Mouse (Mus musculus): ENCODE data around the gene Elovl6. TPM values are rescaled to one million over a fixed set of nuclear protein-coding genes. Genes with fewer than 3 reads are reported as not detected.

Gene Elovl6
- polyA plus RNA-seq, 1 experiment from 2014 or later = 14.0 TPM

- Histone ChIP-seq H3K9ac (no peak overlapping the region), H3K27ac (no peak overlapping the region), H3K36me3 (no peaks in the 10 kb centered on the region), H3K27me3 (peaks cover 36% of the 10 kb centered on the region), H3K4me3 (no peak overlapping the region), H3K4me1 (peaks cover 4% of the 10 kb centered on the region; the same call in 1 of the 2 replicates), H3K9me3 (no peaks in the 10 kb centered on the region), H3K4me2 (no peak overlapping the region)
- 77% methylated on average over 2 of the region's 2 CpGs for WGBS
- ATAC-seq (ENCODE audit: borderline replicate concordance, extremely low read depth, low FRiP score, low TSS enrichment) = no peak
Measured at GRCm38 (mm10) chr3:129614216-129614615, 82.1 kb downstream of the Elovl6 start.

- Histone ChIP-seq H3K9ac (no peak overlapping the region), H3K27me3 (peaks cover 46% of the 10 kb centered on the region), H3K9me3 (no peaks in the 10 kb centered on the region), H3K36me3 (no peaks in the 10 kb centered on the region), H3K4me2 (no peak overlapping the region), H3K27ac (no peak overlapping the region), H3K4me3 (no peak overlapping the region), H3K4me1 (peaks cover 11% of the 10 kb centered on the region)
- 68% methylated on average over 11 of the region's 11 CpGs for WGBS
- no peak for ATAC-seq (ENCODE audit: borderline replicate concordance, extremely low read depth, low FRiP score, low TSS enrichment)
Measured at GRCm38 (mm10) chr3:129617450-129617849, 85.3 kb downstream of the Elovl6 start.

GRCm38 (mm10) chr3:129619194-129619775, 87.1 kb downstream of the Elovl6 start:
- Histone ChIP-seq H3K9me3 (no peaks in the 10 kb centered on the region), H3K4me2 (no peak overlapping the region), H3K4me1 (peaks cover 10% of the 10 kb centered on the region; the same call in 1 of the 2 replicates), H3K36me3 (no peaks in the 10 kb centered on the region), H3K27ac (no peak overlapping the region), H3K27me3 (peaks cover 53% of the 10 kb centered on the region), H3K4me3 (no peak overlapping the region), H3K9ac (no peak overlapping the region)
- WGBS = 53% methylated on average over 16 of the region's 16 CpGs
- ATAC-seq (ENCODE audit: borderline replicate concordance, extremely low read depth, low FRiP score, low TSS enrichment) = no peak

GRCm38 (mm10) chr3:129620802-129621201, 88.6 kb downstream of the Elovl6 start:
- H3K4me1 ChIP-seq = peaks cover 10% of the 10 kb centered on the region; the same call in 1 of the 2 replicates
- no peak for ATAC-seq (ENCODE audit: borderline replicate concordance, extremely low read depth, low FRiP score, low TSS enrichment)
- no peak overlapping the region for H3K4me2 ChIP-seq
- peaks cover 63% of the 10 kb centered on the region for H3K27me3 ChIP-seq
- 54% methylated on average over 3 of the region's 3 CpGs for WGBS
- H3K27ac ChIP-seq = no peak overlapping the region
- H3K9ac ChIP-seq = no peak overlapping the region
- H3K4me3 ChIP-seq = no peak overlapping the region
- no peaks in the 10 kb centered on the region for H3K9me3 ChIP-seq
- no peaks in the 10 kb centered on the region for H3K36me3 ChIP-seq

GRCm38 (mm10) chr3:129621255-129621654, 89.1 kb downstream of the Elovl6 start:
- H3K27ac ChIP-seq = no peak overlapping the region
- no peaks in the 10 kb centered on the region for H3K36me3 ChIP-seq
- H3K9me3 ChIP-seq = no peaks in the 10 kb centered on the region
- no peak overlapping the region for H3K4me2 ChIP-seq
- H3K4me1 ChIP-seq = peaks cover 10% of the 10 kb centered on the region; the same call in 1 of the 2 replicates
- 36% methylated on average over 5 of the region's 5 CpGs for whole genome bisulfite sequencing
- peaks cover 65% of the 10 kb centered on the region for H3K27me3 ChIP-seq
- no peak for ATAC-seq (ENCODE audit: borderline replicate concordance, extremely low read depth, low FRiP score, low TSS enrichment)
- H3K4me3 ChIP-seq = no peak overlapping the region
- no peak overlapping the region for H3K9ac ChIP-seq

- peaks cover 65% of the 10 kb centered on the region for H3K27me3 ChIP-seq
- no peak overlapping the region for H3K27ac ChIP-seq
- H3K4me3 ChIP-seq = no peak overlapping the region
- H3K9me3 ChIP-seq = no peaks in the 10 kb centered on the region
- H3K36me3 ChIP-seq = no peaks in the 10 kb centered on the region
- H3K9ac ChIP-seq = no peak overlapping the region
- ATAC-seq (ENCODE audit: borderline replicate concordance, extremely low read depth, low FRiP score, low TSS enrichment) = no peak
- H3K4me2 ChIP-seq = no peak overlapping the region
- H3K4me1 ChIP-seq = peaks cover 10% of the 10 kb centered on the region; the same call in 1 of the 2 replicates
- WGBS = 72% methylated on average over 9 of the region's 9 CpGs
Measured at GRCm38 (mm10) chr3:129622120-129622519, 90.0 kb downstream of the Elovl6 start.

GRCm38 (mm10) chr3:129622705-129623104, 90.5 kb downstream of the Elovl6 start:
- Histone ChIP-seq H3K9ac (no peak overlapping the region), H3K4me2 (no peak overlapping the region), H3K4me1 (peaks cover 10% of the 10 kb centered on the region; the same call in 1 of the 2 replicates), H3K9me3 (no peaks in the 10 kb centered on the region), H3K27ac (no peak overlapping the region), H3K36me3 (no peaks in the 10 kb centered on the region), H3K4me3 (no peak overlapping the region), H3K27me3 (peaks cover 68% of the 10 kb centered on the region)
- no peak for ATAC-seq (ENCODE audit: borderline replicate concordance, extremely low read depth, low FRiP score, low TSS enrichment)
- 89% methylated on average over 5 of the region's 5 CpGs for WGBS

- no peak overlapping the region for H3K4me3 ChIP-seq
- H3K4me1 ChIP-seq = peaks cover 10% of the 10 kb centered on the region; the same call in 1 of the 2 replicates
- peaks cover 59% of the 10 kb centered on the region for H3K27me3 ChIP-seq
- no peak overlapping the region for H3K9ac ChIP-seq
- no peaks in the 10 kb centered on the region for H3K36me3 ChIP-seq
- WGBS = 90% methylated on average over 10 of the region's 10 CpGs
- H3K4me2 ChIP-seq = no peak overlapping the region
- no peak overlapping the region for H3K27ac ChIP-seq
- no peaks in the 10 kb centered on the region for H3K9me3 ChIP-seq
- no peak for ATAC-seq (ENCODE audit: borderline replicate concordance, extremely low read depth, low FRiP score, low TSS enrichment)
Measured at GRCm38 (mm10) chr3:129624193-129624805, 92.1 kb downstream of the Elovl6 start.

GRCm38 (mm10) chr3:129627281-129627680, 95.1 kb downstream of the Elovl6 start:
- Histone ChIP-seq H3K36me3 (no peaks in the 10 kb centered on the region), H3K27ac (no peak overlapping the region), H3K4me3 (no peak overlapping the region), H3K4me2 (no peak overlapping the region), H3K9ac (no peak overlapping the region), H3K4me1 (no peaks in the 10 kb centered on the region), H3K9me3 (no peaks in the 10 kb centered on the region), H3K27me3 (peaks cover 46% of the 10 kb centered on the region)
- ATAC-seq (ENCODE audit: borderline replicate concordance, extremely low read depth, low FRiP score, low TSS enrichment) = no peak
- 66% methylated on average over 4 of the region's 4 CpGs for WGBS

GRCm38 (mm10) chr3:129631018-129631417, 98.9 kb downstream of the Elovl6 start:
- Histone ChIP-seq H3K4me2 (no peak overlapping the region), H3K27ac (no peak overlapping the region), H3K27me3 (peaks cover 20% of the 10 kb centered on the region), H3K9ac (no peak overlapping the region), H3K4me1 (no peaks in the 10 kb centered on the region), H3K4me3 (no peak overlapping the region), H3K9me3 (no peaks in the 10 kb centered on the region), H3K36me3 (no peaks in the 10 kb centered on the region)
- WGBS = 52% methylated on average over 1 of the region's 1 CpGs
- peak; percentile 77; the same call in 1 of the 2 replicates for ATAC-seq (ENCODE audit: borderline replicate concordance, extremely low read depth, low FRiP score, low TSS enrichment)

GRCm38 (mm10) chr3:129631857-129632256, 99.7 kb downstream of the Elovl6 start:
- no peak overlapping the region for H3K9ac ChIP-seq
- no peak overlapping the region for H3K4me3 ChIP-seq
- H3K9me3 ChIP-seq = no peaks in the 10 kb centered on the region
- H3K36me3 ChIP-seq = no peaks in the 10 kb centered on the region
- WGBS = 89% methylated on average over 5 of the region's 5 CpGs
- ATAC-seq (ENCODE audit: borderline replicate concordance, extremely low read depth, low FRiP score, low TSS enrichment) = no peak
- H3K27ac ChIP-seq = no peak overlapping the region
- peaks cover 12% of the 10 kb centered on the region; the same call in 1 of the 2 replicates for H3K27me3 ChIP-seq
- no peak overlapping the region for H3K4me2 ChIP-seq
- H3K4me1 ChIP-seq = no peaks in the 10 kb centered on the region

GRCm38 (mm10) chr3:129633518-129633917, 101.4 kb downstream of the Elovl6 start:
- H3K9ac ChIP-seq = no peak overlapping the region
- peaks cover 5% of the 10 kb centered on the region; the same call in 1 of the 2 replicates for H3K27me3 ChIP-seq
- H3K4me3 ChIP-seq = no peak overlapping the region
- H3K9me3 ChIP-seq = no peaks in the 10 kb centered on the region
- no peaks in the 10 kb centered on the region for H3K36me3 ChIP-seq
- ATAC-seq (ENCODE audit: borderline replicate concordance, extremely low read depth, low FRiP score, low TSS enrichment) = no peak
- 52% methylated on average over 8 of the region's 8 CpGs for WGBS
- no peak overlapping the region for H3K4me2 ChIP-seq
- no peak overlapping the region for H3K27ac ChIP-seq
- H3K4me1 ChIP-seq = no peaks in the 10 kb centered on the region

Measured in lung, embryonic 15.5 days (tissue).